Mouse (Mus musculus) layer of hippocampus, adult 18-20 months (tissue): ENCODE measurements around the gene Traip. TPM values are rescaled to one million over a fixed set of nuclear protein-coding genes. Genes with fewer than 3 reads are reported as not detected.
A peak's percentile ranks its signal among the peaks of the same experiment; 100 is the strongest.

Experiments
- DNase-seq, 2 experiments: peaks; one replicate each; pipeline ENCODE4 v3.0.0; 2022; ENCODE audit warnings: low spot score in 2 of 2
- total RNA-seq, 2 experiments: library from RNA; stranded (reverse); gene quantifications; 2 replicates each; pipeline ENCODE4 v1.2.3; 2021

Gene Traip
- total RNA-seq, 2 experiments from 2014 or later, result 17.1 to 18.9 TPM

DNA sequence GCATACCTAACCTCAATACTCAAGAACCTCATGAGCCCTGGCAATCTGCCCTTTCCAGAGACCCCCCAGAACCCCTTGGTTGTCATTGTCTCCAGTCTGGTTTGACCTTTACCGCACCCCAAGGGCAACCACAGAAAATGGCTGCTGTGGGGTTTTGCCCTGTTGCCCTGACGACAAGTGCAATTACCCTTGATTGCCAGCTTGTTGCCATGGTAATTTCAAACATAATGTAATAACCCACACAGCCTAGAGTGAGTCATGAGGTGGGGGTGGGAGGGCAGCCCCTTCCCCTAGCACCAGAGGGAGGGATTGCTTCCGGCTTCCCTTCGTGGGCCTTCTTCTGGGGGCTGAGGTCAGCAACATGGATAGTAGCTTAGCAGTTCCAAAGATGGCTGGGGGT, 17.7 kb upstream of the Traip start:
- DNase-seq, result peak in 1 of 2 experiments; percentile 60

DNA sequence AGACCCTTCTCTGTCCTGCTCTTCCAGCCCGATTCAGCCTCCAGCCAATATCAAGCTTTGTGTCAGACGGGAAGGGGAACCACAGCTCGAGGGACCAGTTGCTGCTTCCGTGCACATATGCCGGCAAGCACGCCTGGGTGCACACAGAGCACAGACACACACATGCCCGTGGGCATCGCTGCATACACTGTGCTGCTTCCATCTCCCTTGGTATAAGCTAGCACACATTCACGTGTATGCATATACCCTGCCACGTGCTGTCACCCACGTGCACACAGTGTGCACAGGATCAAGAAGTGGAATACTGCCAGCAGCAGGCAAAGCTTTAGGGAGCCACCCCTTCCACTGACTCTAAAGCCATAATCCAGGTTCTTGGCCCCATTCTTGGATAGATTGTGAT, 15.8 kb upstream of the Traip start:
- peak; percentile 31 to 54 for DNase-seq

- DNase-seq, result no peak
These were observed 14.6 kb upstream of the Traip start, which contains the start of gene Camkv for GRCm38 (mm10) chr9:107935374-107935773. Gene Camkv, plus strand, starts transcription at chr9:107935674.

DNA sequence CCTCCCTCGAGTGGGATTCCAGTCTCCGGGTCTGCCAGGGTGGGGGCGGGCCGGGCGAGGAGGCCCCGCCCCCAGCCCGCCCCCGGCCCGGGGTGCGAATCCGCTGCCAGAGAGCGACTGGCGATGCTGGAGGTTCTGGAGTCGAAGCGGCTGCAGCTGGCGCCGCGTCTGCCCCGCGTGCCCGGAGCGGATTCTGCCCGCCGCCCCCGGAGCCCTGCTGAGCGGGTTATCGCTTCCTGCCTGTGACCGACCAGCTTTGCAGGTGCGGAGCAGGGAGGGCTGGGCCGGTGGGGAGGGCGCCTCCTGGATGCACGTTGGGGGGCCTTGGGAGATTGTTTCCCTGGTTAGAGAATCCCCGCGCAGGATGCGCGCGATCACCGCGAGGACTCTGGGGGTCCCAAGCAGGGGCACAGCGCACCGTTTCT, 14.1 kb upstream of the Traip start:
- peak; percentile 59 to 74 for DNase-seq

GRCm38 (mm10) chr9:107936215-107936822, 13.6 kb upstream of the Traip start:
- peak; percentile 60 to 67 for DNase-seq

- DNase-seq, result no peak
These were observed 13.1 kb upstream of the Traip start for GRCm38 (mm10) chr9:107936831-107937230.

GRCm38 (mm10) chr9:107947241-107948194, 2.4 kb upstream of the Traip start:
- peak in 1 of 2 experiments; percentile 43 for DNase-seq

- DNase-seq, result no peak
These were observed 583 bp upstream of the Traip start for GRCm38 (mm10) chr9:107949184-107949921.

DNA sequence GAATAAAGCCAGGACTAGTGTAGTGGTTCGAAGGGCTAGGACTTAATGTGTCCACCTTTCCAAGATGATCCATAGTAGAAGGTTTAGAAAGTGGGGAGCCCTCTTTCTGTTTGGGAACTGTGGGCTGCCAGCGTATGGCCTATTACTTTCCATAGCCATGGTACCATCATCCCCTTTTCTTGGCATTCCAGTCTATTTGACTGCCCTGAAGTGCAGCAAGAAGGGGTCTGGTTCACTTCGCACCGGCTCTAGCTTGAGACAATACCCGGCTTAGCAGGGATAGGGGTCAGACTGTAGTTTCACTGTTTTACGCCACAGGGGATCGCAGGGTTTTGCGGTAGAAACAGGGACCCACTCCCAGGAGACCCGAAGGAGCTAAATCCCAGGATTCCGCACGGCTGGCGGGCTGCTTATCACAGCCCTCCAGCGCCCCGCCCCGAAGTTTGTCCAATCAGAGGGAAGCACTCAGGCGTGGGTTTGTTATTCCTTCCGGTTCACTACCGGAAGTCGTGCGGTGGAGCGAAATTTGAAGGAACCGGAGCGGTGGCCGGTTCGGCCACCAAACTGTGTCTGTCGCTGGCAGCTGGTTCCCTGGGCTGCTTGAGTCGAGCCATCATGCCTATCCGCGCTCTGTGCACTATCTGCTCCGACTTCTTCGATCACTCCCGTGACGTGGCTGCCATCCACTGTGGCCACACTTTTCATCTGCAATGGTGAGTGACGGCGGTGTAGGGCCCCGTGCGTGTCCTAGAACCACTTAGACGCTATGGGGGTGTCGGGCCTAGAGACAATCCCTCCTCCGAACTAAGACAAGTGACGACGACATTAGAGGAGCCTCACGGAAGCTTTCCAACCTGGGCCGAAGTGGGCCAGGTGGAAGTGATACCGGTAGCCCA, 772 bp downstream of the Traip start:
- peak; percentile 87 to 92 for DNase-seq

DNA sequence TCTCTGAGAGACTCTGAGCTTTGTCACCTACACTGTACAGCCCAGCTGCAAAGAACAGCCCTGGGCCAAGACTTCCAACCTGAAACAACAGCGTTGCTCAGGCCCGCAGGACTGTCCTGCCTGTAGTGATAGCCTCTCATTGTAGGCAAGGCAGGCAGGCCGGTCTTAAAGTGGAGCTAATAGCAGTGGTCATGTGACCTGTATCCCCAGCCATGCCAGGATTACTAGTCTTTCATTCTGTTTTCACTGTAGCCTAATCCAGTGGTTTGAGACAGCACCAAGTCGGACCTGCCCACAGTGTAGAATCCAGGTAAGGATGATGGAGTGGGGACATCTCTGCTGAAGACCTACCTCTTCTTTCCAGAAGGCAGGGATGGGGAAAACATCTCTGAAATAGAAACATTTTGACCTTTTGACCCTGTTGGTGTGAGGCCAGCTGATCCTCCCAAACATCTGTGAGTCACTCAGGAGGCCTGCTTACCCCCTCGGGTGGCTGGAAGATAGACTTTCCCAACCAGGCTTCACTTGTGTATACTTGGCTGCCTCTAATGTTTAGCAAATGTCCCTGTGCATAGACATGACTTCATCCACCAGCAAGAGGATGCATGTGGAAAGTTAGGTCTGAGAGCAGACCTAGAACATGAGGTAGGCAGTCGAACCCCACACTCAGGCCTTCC, 5.8 kb downstream of the Traip start:
- DNase-seq, result no peak

DNA sequence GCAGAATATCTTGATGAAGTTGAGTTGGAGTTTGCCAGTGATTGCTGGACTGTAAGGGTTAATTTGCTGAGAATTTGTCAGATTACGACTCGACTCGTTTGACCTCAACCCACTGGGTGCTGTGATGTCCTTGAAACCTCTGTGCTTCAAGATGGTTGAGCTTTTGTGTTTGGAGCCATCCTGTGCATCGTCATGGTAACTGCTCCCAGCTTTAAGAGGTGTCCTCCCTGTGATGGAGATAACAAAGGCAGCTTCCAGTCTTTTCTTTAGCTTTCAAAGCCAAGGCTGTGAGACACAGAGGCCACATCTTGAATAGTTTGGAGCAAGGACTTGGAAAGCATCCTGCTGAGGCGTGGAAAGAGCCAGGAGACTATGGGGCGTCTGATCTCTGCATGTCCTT, 7.2 kb downstream of the Traip start:
- DNase-seq, result no peak

GRCm38 (mm10) chr9:107959896-107960295, 10.0 kb downstream of the Traip start:
- no peak for DNase-seq

- no peak for DNase-seq
These were observed 11.0 kb downstream of the Traip start for GRCm38 (mm10) chr9:107960928-107961327.

GRCm38 (mm10) chr9:107961351-107961762, 11.4 kb downstream of the Traip start:
- peak; percentile 84 to 89 for DNase-seq

GRCm38 (mm10) chr9:107961881-107962280, 11.9 kb downstream of the Traip start:
- peak; percentile 74 to 87 for DNase-seq

DNA sequence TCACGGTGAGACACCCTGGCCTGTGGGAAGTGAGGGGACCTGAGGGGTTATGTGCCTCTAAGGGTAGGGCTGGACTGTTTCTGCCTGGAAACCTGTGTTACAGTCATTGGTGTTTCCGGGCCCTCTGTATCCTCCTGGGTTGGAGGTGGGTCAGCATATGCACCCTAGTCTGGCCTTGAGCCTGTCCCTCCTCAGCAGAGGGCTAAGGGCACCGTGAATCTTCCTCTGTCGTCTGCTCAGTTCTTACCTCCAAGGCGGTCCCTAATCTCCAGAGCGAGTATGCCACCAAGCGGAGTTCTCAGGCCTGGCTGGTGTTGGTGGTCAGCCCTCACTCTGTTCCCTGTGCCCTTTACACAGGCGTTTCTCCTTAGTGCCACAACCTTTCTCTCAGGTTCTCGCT, 13.0 kb downstream of the Traip start:
- DNase-seq, result no peak

DNA sequence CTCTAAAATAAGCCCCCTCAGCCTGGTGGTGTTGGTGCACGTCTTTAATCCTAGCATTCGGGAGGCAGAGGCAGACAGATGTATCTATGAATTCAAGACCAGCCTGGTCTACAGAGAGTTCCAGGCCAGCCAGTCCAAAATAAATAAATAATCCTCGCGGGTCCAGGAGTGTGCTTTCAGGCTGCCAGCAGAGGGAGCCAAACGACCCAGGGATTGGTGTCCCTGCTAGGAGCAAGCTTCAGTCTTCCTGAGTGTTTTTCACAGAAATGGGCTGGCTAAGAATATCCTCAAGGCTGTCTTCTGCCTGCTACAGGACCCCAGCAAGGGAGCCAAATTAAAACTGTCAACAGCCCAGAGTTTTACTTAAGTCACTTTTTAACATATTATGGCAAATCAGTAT, 13.8 kb downstream of the Traip start:
- peak in 1 of 2 experiments; percentile 87 for DNase-seq

GRCm38 (mm10) chr9:107964681-107965080, 14.7 kb downstream of the Traip start:
- DNase-seq, result no peak

DNA sequence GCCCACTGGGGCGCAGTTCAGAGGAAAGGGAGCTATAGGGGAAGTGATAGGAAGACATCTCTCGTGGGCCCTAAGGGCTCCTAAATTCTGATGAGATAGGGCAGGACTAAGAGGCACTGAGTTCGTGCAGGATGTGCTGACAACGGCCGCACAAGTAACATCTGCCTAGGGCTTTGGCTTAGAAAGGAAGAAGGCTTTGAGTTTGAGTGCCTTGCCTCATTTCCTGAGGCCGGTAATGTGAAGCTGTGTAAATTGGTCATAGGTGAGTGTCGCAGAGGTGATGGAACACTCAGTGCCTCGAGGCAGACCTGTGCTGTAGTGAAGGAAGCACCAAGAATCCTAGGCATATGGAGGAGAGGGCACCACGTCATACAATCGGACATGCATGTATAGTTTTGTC, 16.7 kb downstream of the Traip start:
- no peak for DNase-seq

DNA sequence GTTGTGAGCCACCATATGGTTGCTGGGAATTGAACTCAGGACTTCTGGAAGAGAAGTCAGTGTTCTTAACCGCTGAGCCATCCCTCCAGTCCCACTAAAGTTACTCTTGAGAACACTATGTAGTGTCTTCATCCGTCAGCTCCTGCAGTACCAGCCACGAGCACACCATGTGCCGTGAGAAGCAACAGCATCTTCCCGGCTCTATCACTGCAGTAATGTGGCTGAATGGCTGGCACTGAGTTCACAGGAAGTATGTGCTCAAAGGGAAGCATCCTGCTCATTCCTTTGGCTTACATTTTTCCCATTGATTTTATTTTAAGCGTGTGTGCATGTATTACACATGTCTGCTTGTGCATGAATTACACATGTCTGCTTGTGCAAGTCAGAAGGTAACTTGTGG, 17.5 kb downstream of the Traip start:
- DNase-seq, result no peak
